ENCODE assay signal across 8 mouse cellular contexts in genomic region chr9:106430015-106430264, GRCm38 (mm10). TPM values are rescaled to one million over a fixed set of nuclear protein-coding genes. Genes with fewer than 3 reads are reported as not detected.
DNase-seq lines count a peak whose midpoint lies in the region; ATAC-seq and TF ChIP-seq lines count a peak whose summit lies in the region.

No protein-coding gene starts in this region.

- H3K4me3 ChIP-seq in heart, embryonic 10.5 days, result peak overlapping the region; percentile 97
- H3K4me3 ChIP-seq in CH12.LX (replicated peaks in 1 of 3; ENCODE audit: low read depth in 2 of 3, low read length in 2 of 3, poor library complexity in 1 of 3), result peak overlapping the region; percentile 81 to 100 (median 95)
- H3K4me3 ChIP-seq in forebrain, embryonic 13.5 days, result peak overlapping the region; percentile 83
- H3K4me3 ChIP-seq in liver, embryonic 15.5 days (replicated peaks), result peak overlapping the region; percentile 85

- no peak for TF ChIP-seq CTCF in CH12.LX (conservative IDR thresholded peaks at IDR 0.05 in 1 of 2, IDR thresholded peaks at IDR 0.05 in 1 of 2; ENCODE audit: low read depth in 2 of 2, low read length in 2 of 2)

- 2% methylated on average over 4 of the region's 4 CpGs for WGBS in heart, embryonic 10.5 days
- 2% methylated on average over 4 of the region's 4 CpGs for WGBS in forebrain, embryonic 13.5 days
- WGBS in liver, embryonic 15.5 days (ENCODE audit: insufficient replicate concordance), result 0% methylated on average over 4 of the region's 4 CpGs

- H3K27me3 ChIP-seq in heart, embryonic 10.5 days (ENCODE audit: insufficient read depth, poor library complexity, severe bottlenecking), result no peaks in the 10 kb centered on the region
- H3K27me3 ChIP-seq in CH12.LX (replicated peaks), result no peaks in the 10 kb centered on the region
- H3K27me3 ChIP-seq in forebrain, embryonic 13.5 days, result no peaks in the 10 kb centered on the region
- H3K27me3 ChIP-seq in liver, embryonic 15.5 days, result no peaks in the 10 kb centered on the region

- no peak for TF ChIP-seq RAD21 in CH12.LX (IDR thresholded peaks at IDR 0.05; ENCODE audit: low read depth, low read length)

- intact Hi-C loops in heart, postnatal 25 days (cut with DNase I), result loop anchor here (10.0 kb wide), 1 partner anchor 255 kb away; the partner anchor contains the start of gene Wdr82

- in situ Hi-C loops in CH12.LX (cut with MboI; ENCODE audit: low pct_ligation_motif_present, low pct_unique_long_range_greater_than_20kb, low sequenced_read_pairs), result no loop called here

- no peak for TF ChIP-seq POLR2A in CH12.LX (IDR thresholded peaks at IDR 0.05; ENCODE audit: low read depth, low read length)

- no peak for TF ChIP-seq EP300 in CH12.LX (IDR thresholded peaks at IDR 0.05; ENCODE audit: low read length)

- dilution Hi-C loops in CH12.LX (cut with MboI; ENCODE audit: extremely low pct_ligation_motif_present, extremely low pct_unique_long_range_greater_than_20kb, low sequenced_read_pairs), result no loop called here

- peak overlapping the region; percentile 100 for H3K9ac ChIP-seq in CH12.LX (ENCODE audit: insufficient read depth, low read depth)
- peak overlapping the region; percentile 94 for H3K9ac ChIP-seq in forebrain, embryonic 13.5 days
- peak overlapping the region; percentile 86 for H3K9ac ChIP-seq in liver, embryonic 15.5 days

- H3K79me2 ChIP-seq in CH12.LX (replicated peaks; ENCODE audit: control insufficient read depth, extremely low read depth, insufficient read depth, poor library complexity, severe bottlenecking), result peaks cover 27% of the 10 kb centered on the region

- DNase-seq in heart, embryonic 10.5 days (ENCODE audit: low spot score), result no peak
- DNase-seq in heart, postnatal 25 days (ENCODE audit: low spot score), result no peak
- no peak for DNase-seq in CH12.LX (ENCODE audit: extremely low read depth)
- DNase-seq in adrenal gland, adult 2 months, result no peak
- DNase-seq in gastrocnemius, postnatal 10 days, result no peak

- H3K36me3 ChIP-seq in heart, embryonic 10.5 days, result peaks cover 42% of the 10 kb centered on the region
- peaks cover 43 to 47% of the 10 kb centered on the region in 2 experiments for H3K36me3 ChIP-seq in CH12.LX (replicated peaks in 1 of 2; ENCODE audit: control insufficient read depth in 1 of 2, insufficient read depth in 1 of 2, low read length in 1 of 2)
- H3K36me3 ChIP-seq in forebrain, embryonic 13.5 days (ENCODE audit: poor library complexity, severe bottlenecking), result peaks cover 45% of the 10 kb centered on the region
- H3K36me3 ChIP-seq in liver, embryonic 15.5 days (replicated peaks), result peaks cover 42% of the 10 kb centered on the region

- H3K4me1 ChIP-seq in heart, embryonic 10.5 days, result peaks cover 37% of the 10 kb centered on the region
- H3K4me1 ChIP-seq in CH12.LX (ENCODE audit: control insufficient read depth in 1 of 2, insufficient read depth in 2 of 2), result peaks cover 2 to 26% of the 10 kb centered on the region in 2 experiments; a peak in 3 of 4 replicates
- peaks cover 15% of the 10 kb centered on the region for H3K4me1 ChIP-seq in forebrain, embryonic 13.5 days
- H3K4me1 ChIP-seq in liver, embryonic 15.5 days (replicated peaks), result peaks cover 58% of the 10 kb centered on the region

- no peak for ATAC-seq in forebrain, embryonic 13.5 days
- no peak for ATAC-seq in liver, embryonic 15.5 days (ENCODE audit: insufficient read depth)
- ATAC-seq in granulocyte monocyte progenitor cell, adult 5-6 weeks (replicated peaks; ENCODE audit: poor library complexity, severe bottlenecking), result no peak

- H3K4me2 ChIP-seq in CH12.LX (ENCODE audit: insufficient read depth, low read depth, poor library complexity, severe bottlenecking), result peak overlapping the region; percentile 85; the same call in 1 of the 2 replicates
- H3K4me2 ChIP-seq in forebrain, embryonic 13.5 days, result peak overlapping the region; percentile 92
- peak overlapping the region; percentile 88 for H3K4me2 ChIP-seq in liver, embryonic 15.5 days

- H3K27ac ChIP-seq in heart, embryonic 10.5 days, result peak overlapping the region; percentile 98
- H3K27ac ChIP-seq in CH12.LX (ENCODE audit: insufficient read depth, low read depth), result peak overlapping the region; percentile 81
- peak overlapping the region; percentile 96 for H3K27ac ChIP-seq in forebrain, embryonic 13.5 days
- H3K27ac ChIP-seq in liver, embryonic 15.5 days (replicated peaks), result peak overlapping the region; percentile 84

- H3K9me3 ChIP-seq in heart, embryonic 10.5 days, result no peaks in the 10 kb centered on the region
- H3K9me3 ChIP-seq in CH12.LX (replicated peaks; ENCODE audit: low read length), result no peaks in the 10 kb centered on the region
- no peaks in the 10 kb centered on the region for H3K9me3 ChIP-seq in forebrain, embryonic 13.5 days (replicated peaks)
- H3K9me3 ChIP-seq in liver, embryonic 15.5 days (replicated peaks), result no peaks in the 10 kb centered on the region

RNA-seq across cellular contexts. Expression of gene Rpl29, which starts 0.7 kb away (rescaled TPM):
- polyA plus RNA-seq in heart, embryonic 10.5 days (2016; fragmentation: Nextera tagmentation; extraction: Ambion mirVana), result 735 and 862 TPM in 2 replicates
- 100 to 1,000 TPM; 296 to 309 TPM for total RNA-seq in heart, postnatal 25 days (2021)
- total RNA-seq in CH12.LX (2012; rRNA removed) (1,844 and 1,867 TPM in 2 replicates), CH12.LX (2014; rRNA removed) (1,058 and 1,082 TPM in 2 replicates)
- polyA plus RNA-seq in CH12.LX (2012; ENCODE audit: insufficient read length, low read depth), result 1,042 and 1,257 TPM in 2 replicates
- polyA plus RNA-seq in forebrain, embryonic 13.5 days (2015; fragmentation: Nextera tagmentation; extraction: Ambion mirVana), result 793 and 845 TPM in 2 replicates
- polyA plus RNA-seq in liver, embryonic 15.5 days (2015; fragmentation: Nextera tagmentation; extraction: Ambion mirVana), result 454 and 516 TPM in 2 replicates
- 2,290 and 2,982 TPM in 2 replicates for total RNA-seq in granulocyte monocyte progenitor cell, adult 5-6 weeks (2014; fragmentation: Nextera tagmentation)
- 1,520 and 1,547 TPM in 2 replicates for total RNA-seq in granulocyte monocyte progenitor cell, adult 5-6 weeks (2017)
- total RNA-seq in adrenal gland, adult 2 months (2021), result 100 to 1,000 TPM; 391 to 419 TPM
- polyA plus RNA-seq in adrenal gland, adult 2 months (2012; rRNA removed), result 183 and 201 TPM in 2 replicates
- total RNA-seq in gastrocnemius, postnatal 10 days (2021), result 100 to 1,000 TPM; 456 to 462 TPM

RNA-seq across cellular contexts. Expression of gene Acy1, which starts 8.2 kb away (rescaled TPM):
- 31.2 and 45.1 TPM in 2 replicates for polyA plus RNA-seq in heart, embryonic 10.5 days (2016; fragmentation: Nextera tagmentation; extraction: Ambion mirVana)
- total RNA-seq in heart, postnatal 25 days (2021), result 10 to 100 TPM; 22.4 to 28.6 TPM
- total RNA-seq in CH12.LX (2012; rRNA removed), result 76.9 and 77.6 TPM in 2 replicates
- total RNA-seq in CH12.LX (2014; rRNA removed), result 51.9 and 55.6 TPM in 2 replicates
- polyA plus RNA-seq in CH12.LX (2012; ENCODE audit: insufficient read length, low read depth), result 103 and 106 TPM in 2 replicates
- polyA plus RNA-seq in forebrain, embryonic 13.5 days (2015; fragmentation: Nextera tagmentation; extraction: Ambion mirVana), result 35.8 and 42.2 TPM in 2 replicates
- 32.4 and 35.5 TPM in 2 replicates for polyA plus RNA-seq in liver, embryonic 15.5 days (2015; fragmentation: Nextera tagmentation; extraction: Ambion mirVana)
- 35.0 and 41.7 TPM in 2 replicates for total RNA-seq in granulocyte monocyte progenitor cell, adult 5-6 weeks (2014; fragmentation: Nextera tagmentation)
- total RNA-seq in granulocyte monocyte progenitor cell, adult 5-6 weeks (2017), result 34.2 and 54.3 TPM in 2 replicates
- total RNA-seq in adrenal gland, adult 2 months (2021), result 10 to 100 TPM; 12.2 to 16.9 TPM
- 11.0 and 14.8 TPM in 2 replicates for polyA plus RNA-seq in adrenal gland, adult 2 months (2012; rRNA removed)
- 10 to 100 TPM; 12.3 to 12.5 TPM for total RNA-seq in gastrocnemius, postnatal 10 days (2021)

RNA-seq across cellular contexts. Expression of gene Abhd14b, which starts 17.3 kb away (rescaled TPM):
- 4.8 and 7.8 TPM in 2 replicates for polyA plus RNA-seq in heart, embryonic 10.5 days (2016; fragmentation: Nextera tagmentation; extraction: Ambion mirVana)
- total RNA-seq in heart, postnatal 25 days (2021), result 1 to 10 TPM; 6.3 to 6.7 TPM
- 3.9 and 5.3 TPM in 2 replicates for total RNA-seq in CH12.LX (2012; rRNA removed)
- 2.9 and 3.6 TPM in 2 replicates for total RNA-seq in CH12.LX (2014; rRNA removed)
- 4.4 and 5.4 TPM in 2 replicates for polyA plus RNA-seq in CH12.LX (2012; ENCODE audit: insufficient read length, low read depth)
- 3.0 and 4.3 TPM in 2 replicates for polyA plus RNA-seq in forebrain, embryonic 13.5 days (2015; fragmentation: Nextera tagmentation; extraction: Ambion mirVana)
- 29.0 and 36.4 TPM in 2 replicates for polyA plus RNA-seq in liver, embryonic 15.5 days (2015; fragmentation: Nextera tagmentation; extraction: Ambion mirVana)
- total RNA-seq in granulocyte monocyte progenitor cell, adult 5-6 weeks (2014; fragmentation: Nextera tagmentation), result 17.5 and 26.1 TPM in 2 replicates
- total RNA-seq in granulocyte monocyte progenitor cell, adult 5-6 weeks (2017), result 5.7 and 7.2 TPM in 2 replicates
- 10 to 100 TPM; 32.6 to 46.6 TPM for total RNA-seq in adrenal gland, adult 2 months (2021)
- 144 and 175 TPM in 2 replicates for polyA plus RNA-seq in adrenal gland, adult 2 months (2012; rRNA removed)
- 1 to 10 TPM; 6.3 to 7.5 TPM for total RNA-seq in gastrocnemius, postnatal 10 days (2021)

RNA-seq across cellular contexts. Expression of gene Abhd14a, which starts 17.5 kb away (rescaled TPM):
- polyA plus RNA-seq in heart, embryonic 10.5 days (2016; fragmentation: Nextera tagmentation; extraction: Ambion mirVana), result 42.0 and 46.2 TPM in 2 replicates
- total RNA-seq in heart, postnatal 25 days (2021), result 10 to 100 TPM; 20.2 to 21.3 TPM
- 20.4 and 20.6 TPM in 2 replicates for total RNA-seq in CH12.LX (2012; rRNA removed)
- total RNA-seq in CH12.LX (2014; rRNA removed), result 15.6 and 18.2 TPM in 2 replicates
- 23.3 and 26.6 TPM in 2 replicates for polyA plus RNA-seq in CH12.LX (2012; ENCODE audit: insufficient read length, low read depth)
- 40.5 and 50.9 TPM in 2 replicates for polyA plus RNA-seq in forebrain, embryonic 13.5 days (2015; fragmentation: Nextera tagmentation; extraction: Ambion mirVana)
- polyA plus RNA-seq in liver, embryonic 15.5 days (2015; fragmentation: Nextera tagmentation; extraction: Ambion mirVana), result 20.2 and 22.0 TPM in 2 replicates
- 50.3 and 57.3 TPM in 2 replicates for total RNA-seq in granulocyte monocyte progenitor cell, adult 5-6 weeks (2014; fragmentation: Nextera tagmentation)
- total RNA-seq in granulocyte monocyte progenitor cell, adult 5-6 weeks (2017), result 26.0 and 27.0 TPM in 2 replicates
- total RNA-seq in adrenal gland, adult 2 months (2021), result 10 to 100 TPM; 18.8 to 25.9 TPM
- 29.0 and 33.9 TPM in 2 replicates for polyA plus RNA-seq in adrenal gland, adult 2 months (2012; rRNA removed)
- 10 to 100 TPM; 13.5 to 15.3 TPM for total RNA-seq in gastrocnemius, postnatal 10 days (2021)

RNA-seq across cellular contexts. Expression of gene Pcbp4, which starts 23.2 kb away (rescaled TPM):
- polyA plus RNA-seq in heart, embryonic 10.5 days (2016; fragmentation: Nextera tagmentation; extraction: Ambion mirVana), result 135 and 186 TPM in 2 replicates
- total RNA-seq in heart, postnatal 25 days (2021), result 10 to 100 TPM; 70.7 to 81.8 TPM
- 41.3 and 44.1 TPM in 2 replicates for total RNA-seq in CH12.LX (2012; rRNA removed)
- 34.5 and 44.0 TPM in 2 replicates for total RNA-seq in CH12.LX (2014; rRNA removed)
- 51.9 and 54.2 TPM in 2 replicates for polyA plus RNA-seq in CH12.LX (2012; ENCODE audit: insufficient read length, low read depth)
- polyA plus RNA-seq in forebrain, embryonic 13.5 days (2015; fragmentation: Nextera tagmentation; extraction: Ambion mirVana), result 243 and 274 TPM in 2 replicates
- polyA plus RNA-seq in liver, embryonic 15.5 days (2015; fragmentation: Nextera tagmentation; extraction: Ambion mirVana), result 7.4 and 9.1 TPM in 2 replicates
- 4.5 TPM in 2 replicates for total RNA-seq in granulocyte monocyte progenitor cell, adult 5-6 weeks (2014; fragmentation: Nextera tagmentation)
- total RNA-seq in granulocyte monocyte progenitor cell, adult 5-6 weeks (2017), result 1.2 and 3.6 TPM in 2 replicates
- 10 to 100 TPM; 17.5 to 28.6 TPM for total RNA-seq in adrenal gland, adult 2 months (2021)
- polyA plus RNA-seq in adrenal gland, adult 2 months (2012; rRNA removed), result 56.4 and 90.6 TPM in 2 replicates
- 10 to 100 TPM; 54.2 to 68.2 TPM for total RNA-seq in gastrocnemius, postnatal 10 days (2021)
